Comparison of ENCODE assay signal across 15 mouse cellular contexts in the genomic region with DNA sequence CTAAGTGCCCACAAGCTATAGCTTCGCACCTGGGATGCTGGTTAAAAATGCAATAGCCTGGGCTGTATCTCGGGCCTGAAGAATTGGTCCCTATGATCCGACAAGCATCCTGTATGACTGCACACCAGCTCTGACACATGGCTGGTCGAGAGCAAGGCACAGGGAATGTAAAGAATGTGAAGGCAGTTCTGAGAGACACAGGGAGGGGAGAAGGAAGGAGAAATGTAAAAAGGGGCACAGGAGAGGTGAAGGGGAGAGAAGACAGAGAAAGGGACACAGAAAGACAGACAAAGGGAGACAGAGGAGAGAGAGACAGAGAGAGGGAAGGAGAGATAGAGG. TPM values are rescaled to one million over a fixed set of nuclear protein-coding genes. Genes with fewer than 3 reads are reported as not detected.
A peak's percentile ranks its signal among the peaks of the same experiment; 100 is the strongest.
DNase-seq lines count a peak whose midpoint lies in the region; ATAC-seq and TF ChIP-seq lines count a peak whose summit lies in the region.
"Had no signal": no experiment of that assay in that cellular context is flagged by ENCODE, and none has a peak within 500 bp of the region (broad histone marks: within the 10 kb centered on the region; RNA-seq: fewer than 3 reads in every experiment).

No protein-coding gene starts in this region.

- no peak for DNase-seq in forebrain, embryonic 10.5 days (ENCODE audit: extremely low spot score, low spot score)
- DNase-seq in forebrain, embryonic 11.5 days (ENCODE audit: low spot score) = no peak
- no peak for DNase-seq in gastrocnemius, postnatal 36 days
- DNase-seq: cerebellum, postnatal 36 days; gastrocnemius, postnatal 10 days; lung, postnatal 14 days; thymus, postnatal 25 days had no signal

- no peak for ATAC-seq in forebrain, embryonic 11.5 days (replicated peaks; ENCODE audit: low FRiP score)
- no peak for ATAC-seq in midbrain, embryonic 12.5 days (ENCODE audit: low FRiP score, low read depth)
- ATAC-seq in midbrain, embryonic 15.5 days (replicated peaks) = no peak
- no peak for ATAC-seq in hindbrain, embryonic 12.5 days (ENCODE audit: low FRiP score)
- no peak for ATAC-seq in CD4-positive, CD25-positive, alpha-beta regulatory T cell, adult 4 months

- no peak overlapping the region for H3ac ChIP-seq in myocyte (ENCODE audit: control insufficient read depth, insufficient read length)

- H3K79me2 ChIP-seq in myocyte (ENCODE audit: control insufficient read depth, insufficient read depth) = no peaks in the 10 kb centered on the region

- peak overlapping the region; percentile 60 for H3K27ac ChIP-seq in forebrain, embryonic 10.5 days
- no peak overlapping the region for H3K27ac ChIP-seq in forebrain, embryonic 11.5 days (ENCODE audit: low read depth, low read length)
- H3K27ac ChIP-seq in midbrain, embryonic 12.5 days (replicated peaks) = peak overlapping the region; percentile 42
- no peak overlapping the region for H3K27ac ChIP-seq in midbrain, embryonic 15.5 days
- H3K27ac ChIP-seq in hindbrain, embryonic 12.5 days = peak overlapping the region; percentile 77
- H3K27ac ChIP-seq: embryonic facial prominence, embryonic 13.5 days; kidney, embryonic 15.5 days; liver, embryonic 14.5 days had no signal

- H3K9me3 ChIP-seq in forebrain, embryonic 10.5 days = no peaks in the 10 kb centered on the region
- no peaks in the 10 kb centered on the region for H3K9me3 ChIP-seq in forebrain, embryonic 11.5 days (ENCODE audit: control insufficient read depth, low read length)
- H3K9me3 ChIP-seq in midbrain, embryonic 12.5 days = no peaks in the 10 kb centered on the region
- no peaks in the 10 kb centered on the region for H3K9me3 ChIP-seq in midbrain, embryonic 15.5 days
- no peaks in the 10 kb centered on the region for H3K9me3 ChIP-seq in hindbrain, embryonic 12.5 days (replicated peaks)
- H3K9me3 ChIP-seq: embryonic facial prominence, embryonic 13.5 days; kidney, embryonic 15.5 days had no signal

- H3K27me3 ChIP-seq in forebrain, embryonic 10.5 days (ENCODE audit: poor library complexity, severe bottlenecking) = peaks cover 19% of the 10 kb centered on the region; the same call in 1 of the 2 replicates
- no peaks in the 10 kb centered on the region for H3K27me3 ChIP-seq in forebrain, embryonic 11.5 days (ENCODE audit: control insufficient read depth, insufficient read depth, low read length)
- H3K27me3 ChIP-seq in midbrain, embryonic 12.5 days = peaks cover 13% of the 10 kb centered on the region
- no peaks in the 10 kb centered on the region for H3K27me3 ChIP-seq in midbrain, embryonic 15.5 days (replicated peaks)
- H3K27me3 ChIP-seq in hindbrain, embryonic 12.5 days = peaks cover 6% of the 10 kb centered on the region; the same call in 1 of the 2 replicates
- no peaks in the 10 kb centered on the region for H3K27me3 ChIP-seq in myocyte (ENCODE audit: control insufficient read depth, insufficient read depth, insufficient read length)
- H3K27me3 ChIP-seq: embryonic facial prominence, embryonic 13.5 days; kidney, embryonic 15.5 days had no signal

- peaks cover 53% of the 10 kb centered on the region for H3K4me1 ChIP-seq in forebrain, embryonic 10.5 days
- peaks cover 14% of the 10 kb centered on the region for H3K4me1 ChIP-seq in forebrain, embryonic 11.5 days (replicated peaks; ENCODE audit: control insufficient read depth, insufficient read depth, low read length)
- H3K4me1 ChIP-seq in midbrain, embryonic 12.5 days = peaks cover 34% of the 10 kb centered on the region
- peaks cover 34% of the 10 kb centered on the region for H3K4me1 ChIP-seq in midbrain, embryonic 15.5 days
- peaks cover 49% of the 10 kb centered on the region for H3K4me1 ChIP-seq in hindbrain, embryonic 12.5 days

- H3K4me3 ChIP-seq in forebrain, embryonic 10.5 days = no peak overlapping the region
- no peak overlapping the region for H3K4me3 ChIP-seq in forebrain, embryonic 11.5 days (ENCODE audit: low read depth, low read length)
- no peak overlapping the region for H3K4me3 ChIP-seq in midbrain, embryonic 12.5 days
- no peak overlapping the region for H3K4me3 ChIP-seq in midbrain, embryonic 15.5 days
- no peak overlapping the region for H3K4me3 ChIP-seq in hindbrain, embryonic 12.5 days
- no peak overlapping the region for H3K4me3 ChIP-seq in myocyte
- H3K4me3 ChIP-seq: embryonic facial prominence, embryonic 13.5 days; kidney, embryonic 15.5 days had no signal

- H3K36me3 ChIP-seq in forebrain, embryonic 10.5 days (replicated peaks) = peaks cover 54% of the 10 kb centered on the region
- no peaks in the 10 kb centered on the region for H3K36me3 ChIP-seq in forebrain, embryonic 11.5 days (ENCODE audit: control insufficient read depth, insufficient read depth, low read length)
- peaks cover 12% of the 10 kb centered on the region for H3K36me3 ChIP-seq in midbrain, embryonic 12.5 days
- no peaks in the 10 kb centered on the region for H3K36me3 ChIP-seq in midbrain, embryonic 15.5 days (replicated peaks)
- 0 out of 2 replicates have a peak, but pooled peaks cover 3% of the 10 kb centered on the region for H3K36me3 ChIP-seq in hindbrain, embryonic 12.5 days
- no peaks in the 10 kb centered on the region for H3K36me3 ChIP-seq in myocyte (ENCODE audit: control insufficient read depth, insufficient read depth)

- intact Hi-C loops in gastrocnemius, postnatal 36 days (cut with DNase I) = no loop called here

- no peak for TF ChIP-seq POLR2A in myocyte (IDR thresholded peaks at IDR 0.05; ENCODE audit: insufficient read length, low read depth)

- WGBS in forebrain, embryonic 10.5 days = 70% methylated on average over 4 of the region's 4 CpGs
- 62% methylated on average over 4 of the region's 4 CpGs for WGBS in forebrain, embryonic 11.5 days
- 68% methylated on average over 4 of the region's 4 CpGs for WGBS in midbrain, embryonic 12.5 days
- 46% methylated on average over 4 of the region's 4 CpGs for WGBS in midbrain, embryonic 15.5 days
- 33% methylated on average over 4 of the region's 4 CpGs for WGBS in hindbrain, embryonic 12.5 days

- H3K9ac ChIP-seq in forebrain, embryonic 11.5 days (ENCODE audit: low read length) = no peak overlapping the region
- H3K9ac ChIP-seq in midbrain, embryonic 12.5 days (replicated peaks) = no peak overlapping the region
- H3K9ac ChIP-seq in midbrain, embryonic 15.5 days = no peak overlapping the region
- H3K9ac ChIP-seq in hindbrain, embryonic 12.5 days = no peak overlapping the region
- H3K9ac ChIP-seq: embryonic facial prominence, embryonic 13.5 days; kidney, embryonic 15.5 days; liver, embryonic 14.5 days had no signal

- H3K4me2 ChIP-seq in forebrain, embryonic 11.5 days (ENCODE audit: low read depth, low read length, severe bottlenecking) = no peak overlapping the region
- no peak overlapping the region for H3K4me2 ChIP-seq in midbrain, embryonic 12.5 days (replicated peaks)
- no peak overlapping the region for H3K4me2 ChIP-seq in midbrain, embryonic 15.5 days
- no peak overlapping the region for H3K4me2 ChIP-seq in hindbrain, embryonic 12.5 days (replicated peaks)
- H3K4me2 ChIP-seq in myocyte (ENCODE audit: low read depth) = peak overlapping the region; percentile 60
- H3K4me2 ChIP-seq: embryonic facial prominence, embryonic 13.5 days; kidney, embryonic 15.5 days had no signal

TF ChIP-seq in myocyte, 11 proteins besides CTCF, POLR2A, EP300 and RAD21:
- TF ChIP-seq MYOG (IDR thresholded peaks at IDR 0.05; ENCODE audit: control insufficient read depth in 1 of 3, insufficient read depth in 1 of 3, insufficient read length in 2 of 3, low read depth in 2 of 3) (no peak), USF1 (IDR thresholded peaks at IDR 0.05; ENCODE audit: low read depth) (no peak), TCF3 (IDR thresholded peaks at IDR 0.05; ENCODE audit: insufficient read length, low read depth) (no peak), CEBPB (IDR thresholded peaks at IDR 0.05; ENCODE audit: insufficient read depth, poor library complexity, severe bottlenecking) (no peak), TCF12 (IDR thresholded peaks at IDR 0.05; ENCODE audit: insufficient read depth, poor library complexity, severe bottlenecking) (no peak), POLR2AphosphoS2 (IDR thresholded peaks at IDR 0.05; ENCODE audit: insufficient read length, low read depth) (no peak), REST (IDR thresholded peaks at IDR 0.05; ENCODE audit: insufficient read depth, insufficient read length) (no peak), SRF (IDR thresholded peaks at IDR 0.05; ENCODE audit: control insufficient read depth, insufficient read length, low read depth) (no peak), MAX (IDR thresholded peaks at IDR 0.05; ENCODE audit: low read depth) (no peak), E2F4 (IDR thresholded peaks at IDR 0.05; ENCODE audit: insufficient read depth) (no peak), MYOD1 (IDR thresholded peaks at IDR 0.05; ENCODE audit: control insufficient read depth in 1 of 3, insufficient read length in 2 of 3, low read depth in 2 of 3) (no peak)

RNA-seq across cellular contexts. Expression of gene Rars, which starts 44.2 kb away (rescaled TPM):
- 118 and 123 TPM in 2 replicates for polyA plus RNA-seq in forebrain, embryonic 10.5 days (2016; fragmentation: Nextera tagmentation; extraction: Ambion mirVana)
- 107 and 110 TPM in 2 replicates for polyA plus RNA-seq in forebrain, embryonic 11.5 days (2014; fragmentation: Nextera tagmentation; extraction: Ambion mirVana)
- polyA plus RNA-seq in midbrain, embryonic 12.5 days (2016; fragmentation: Nextera tagmentation; extraction: Ambion mirVana) = 81.2 and 85.0 TPM in 2 replicates
- polyA plus RNA-seq in midbrain, embryonic 15.5 days (2015; fragmentation: Nextera tagmentation; extraction: Ambion mirVana) = 68.2 and 68.6 TPM in 2 replicates
- 78.5 and 79.4 TPM in 2 replicates for polyA plus RNA-seq in hindbrain, embryonic 12.5 days (2016; fragmentation: Nextera tagmentation; extraction: Ambion mirVana)
- polyA plus RNA-seq in myocyte (2012; fragmentation: generic; extraction: Trizol) = 112 TPM
- 10 to 100 TPM; 68.2 to 75.9 TPM for polyA plus RNA-seq in CD4-positive, CD25-positive, alpha-beta regulatory T cell, adult 4 months (2017; shearing (Covaris generic))
- total RNA-seq in gastrocnemius, postnatal 36 days (2021) = 10 to 100 TPM; 39.3 to 42.6 TPM

Comparison
In these comparisons a context has a peak if more than half of its experiments do, and no peak if none do; other contexts are left out.
1. H3K27ac ChIP-seq: peak in forebrain, embryonic 10.5 days (single experiment), midbrain, embryonic 12.5 days (single experiment) and hindbrain, embryonic 12.5 days (single experiment); none in forebrain, embryonic 11.5 days (single experiment) and midbrain, embryonic 15.5 days (single experiment).